Mouse (Mus musculus): Measurements from ENCODE around the gene Nufip1. TPM values are rescaled to one million over a fixed set of nuclear protein-coding genes. Genes with fewer than 3 reads are reported as not detected.

Nufip1 gene
- total and polyA plus RNA-seq, 2 experiments = 1.9 to 2.7 TPM

- WGBS = 92% methylated on average over 9 of the region's 9 CpGs
- TF ChIP-seq CTCF (IDR thresholded peaks at IDR 0.05; ENCODE audit: low read depth, low read length) (no peak), POLR2A (IDR thresholded peaks at IDR 0.05; ENCODE audit: extremely low read depth, insufficient read depth, low read length) (no peak)
These were observed 66.5 kb downstream of the Nufip1 start for GRCm38 (mm10) chr14:76177230-76177629.

GRCm38 (mm10) chr14:76178447-76178846 is 67.8 kb downstream of the Nufip1 start:
- Histone ChIP-seq H3K27me3 (ENCODE audit: control insufficient read depth, insufficient read depth, low read length) (no peaks in the 10 kb centered on the region), H3K27ac (replicated peaks; ENCODE audit: insufficient read depth, low read depth, low read length) (no peak overlapping the region), H3K79me2 (ENCODE audit: control insufficient read depth, insufficient read depth, low read length) (no peaks in the 10 kb centered on the region), H3K9ac (ENCODE audit: low read depth, low read length) (no peak overlapping the region), H3K4me3 (ENCODE audit: insufficient read depth, low read depth, low read length) (no peak overlapping the region), H3K4me1 (ENCODE audit: control insufficient read depth, insufficient read depth, low read length) (no peaks in the 10 kb centered on the region), H3K36me3 (ENCODE audit: control insufficient read depth, insufficient read depth, low read length) (no peaks in the 10 kb centered on the region)
- no peak for DNase-seq (ENCODE audit: extremely low read depth, low read depth, low spot score)
- peak; percentile 37; the same call in 1 of the 2 replicates for TF ChIP-seq CTCF (IDR thresholded peaks at IDR 0.05; ENCODE audit: low read depth, low read length)
- TF ChIP-seq POLR2A (IDR thresholded peaks at IDR 0.05; ENCODE audit: extremely low read depth, insufficient read depth, low read length) = no peak
- WGBS = 78% methylated on average over 2 of the region's 2 CpGs

More at GRCm38 (mm10) chr14:76177230-76177629, 66.5 kb downstream of the Nufip1 start:
- DNase-seq (ENCODE audit: extremely low read depth, low read depth, low spot score) = no peak
- Histone ChIP-seq H3K27ac (replicated peaks; ENCODE audit: insufficient read depth, low read depth, low read length) (no peak overlapping the region), H3K79me2 (ENCODE audit: control insufficient read depth, insufficient read depth, low read length) (no peaks in the 10 kb centered on the region), H3K9ac (ENCODE audit: low read depth, low read length) (no peak overlapping the region), H3K36me3 (ENCODE audit: control insufficient read depth, insufficient read depth, low read length) (no peaks in the 10 kb centered on the region), H3K4me1 (ENCODE audit: control insufficient read depth, insufficient read depth, low read length) (no peaks in the 10 kb centered on the region), H3K4me3 (ENCODE audit: insufficient read depth, low read depth, low read length) (no peak overlapping the region), H3K27me3 (ENCODE audit: control insufficient read depth, insufficient read depth, low read length) (no peaks in the 10 kb centered on the region)

GRCm38 (mm10) chr14:76179343-76179742 is 68.7 kb downstream of the Nufip1 start:
- Histone ChIP-seq H3K4me1 (ENCODE audit: control insufficient read depth, insufficient read depth, low read length) (no peaks in the 10 kb centered on the region), H3K27ac (replicated peaks; ENCODE audit: insufficient read depth, low read depth, low read length) (no peak overlapping the region), H3K9ac (ENCODE audit: low read depth, low read length) (no peak overlapping the region), H3K36me3 (ENCODE audit: control insufficient read depth, insufficient read depth, low read length) (no peaks in the 10 kb centered on the region), H3K79me2 (ENCODE audit: control insufficient read depth, insufficient read depth, low read length) (no peaks in the 10 kb centered on the region), H3K4me3 (ENCODE audit: insufficient read depth, low read depth, low read length) (no peak overlapping the region), H3K27me3 (ENCODE audit: control insufficient read depth, insufficient read depth, low read length) (no peaks in the 10 kb centered on the region)
- peak; percentile 46 for DNase-seq (ENCODE audit: extremely low read depth, low read depth, low spot score)
- 82% methylated on average over 6 of the region's 6 CpGs for WGBS
- no peak for TF ChIP-seq CTCF (IDR thresholded peaks at IDR 0.05; ENCODE audit: low read depth, low read length)
- TF ChIP-seq POLR2A (IDR thresholded peaks at IDR 0.05; ENCODE audit: extremely low read depth, insufficient read depth, low read length) = no peak

- H3K79me2 ChIP-seq (ENCODE audit: control insufficient read depth, insufficient read depth, low read length) = no peaks in the 10 kb centered on the region
- TF ChIP-seq POLR2A (IDR thresholded peaks at IDR 0.05; ENCODE audit: extremely low read depth, insufficient read depth, low read length) = no peak
- no peak for TF ChIP-seq CTCF (IDR thresholded peaks at IDR 0.05; ENCODE audit: low read depth, low read length)
- H3K9ac ChIP-seq (ENCODE audit: low read depth, low read length) = no peak overlapping the region
- no peak for DNase-seq (ENCODE audit: extremely low read depth, low read depth, low spot score)
- H3K27ac ChIP-seq (replicated peaks; ENCODE audit: insufficient read depth, low read depth, low read length) = no peak overlapping the region
- H3K4me3 ChIP-seq (ENCODE audit: insufficient read depth, low read depth, low read length) = no peak overlapping the region
- H3K36me3 ChIP-seq (ENCODE audit: control insufficient read depth, insufficient read depth, low read length) = no peaks in the 10 kb centered on the region
- WGBS = 72% methylated on average over 5 of the region's 5 CpGs
- no peaks in the 10 kb centered on the region for H3K4me1 ChIP-seq (ENCODE audit: control insufficient read depth, insufficient read depth, low read length)
- no peaks in the 10 kb centered on the region for H3K27me3 ChIP-seq (ENCODE audit: control insufficient read depth, insufficient read depth, low read length)
These were observed 74.7 kb downstream of the Nufip1 start for GRCm38 (mm10) chr14:76185358-76185757.

GRCm38 (mm10) chr14:76186299-76186698 is 75.6 kb downstream of the Nufip1 start:
- no peak overlapping the region for H3K9ac ChIP-seq (ENCODE audit: low read depth, low read length)
- H3K36me3 ChIP-seq (ENCODE audit: control insufficient read depth, insufficient read depth, low read length) = no peaks in the 10 kb centered on the region
- no peak overlapping the region for H3K4me3 ChIP-seq (ENCODE audit: insufficient read depth, low read depth, low read length)
- no peak overlapping the region for H3K27ac ChIP-seq (replicated peaks; ENCODE audit: insufficient read depth, low read depth, low read length)
- WGBS = 82% methylated on average over 4 of the region's 4 CpGs
- no peak for DNase-seq (ENCODE audit: extremely low read depth, low read depth, low spot score)
- TF ChIP-seq CTCF (IDR thresholded peaks at IDR 0.05; ENCODE audit: low read depth, low read length) = no peak
- no peaks in the 10 kb centered on the region for H3K27me3 ChIP-seq (ENCODE audit: control insufficient read depth, insufficient read depth, low read length)
- no peaks in the 10 kb centered on the region for H3K4me1 ChIP-seq (ENCODE audit: control insufficient read depth, insufficient read depth, low read length)
- no peaks in the 10 kb centered on the region for H3K79me2 ChIP-seq (ENCODE audit: control insufficient read depth, insufficient read depth, low read length)

Other genes with a start within 250 kb of the Nufip1 start
- not detected in 2 replicates for gene Kctd4, start 155.9 kb upstream of the Nufip1 start, total RNA-seq (2014; rRNA removed)
- not detected in 2 replicates for gene Kctd4, start 155.9 kb upstream of the Nufip1 start, polyA plus RNA-seq (2012; rRNA removed)
- 7.3 and 9.7 TPM in 2 replicates for gene Gtf2f2, start 100.0 kb upstream of the Nufip1 start, total RNA-seq (2014; rRNA removed)
- 1.5 and 2.0 TPM in 2 replicates for gene Gtf2f2, start 100.0 kb upstream of the Nufip1 start, polyA plus RNA-seq (2012; rRNA removed)
- gene Gpalpp1, start 131 bp upstream of the Nufip1 start, total RNA-seq (2014; rRNA removed) = 7.0 and 8.6 TPM in 2 replicates
- 2.0 and 2.1 TPM in 2 replicates for gene Gpalpp1, start 131 bp upstream of the Nufip1 start, polyA plus RNA-seq (2012; rRNA removed)